Mouse (Mus musculus) frontal cortex, postnatal 14 days (tissue): ENCODE results near the gene Eif4e3.

Experiments
- DNase-seq, 2 experiments: peaks; one replicate each; pipeline ENCODE4 v3.0.0; 2022; ENCODE audit warnings: low spot score in 2 of 2

The Eif4e3 gene

DNA sequence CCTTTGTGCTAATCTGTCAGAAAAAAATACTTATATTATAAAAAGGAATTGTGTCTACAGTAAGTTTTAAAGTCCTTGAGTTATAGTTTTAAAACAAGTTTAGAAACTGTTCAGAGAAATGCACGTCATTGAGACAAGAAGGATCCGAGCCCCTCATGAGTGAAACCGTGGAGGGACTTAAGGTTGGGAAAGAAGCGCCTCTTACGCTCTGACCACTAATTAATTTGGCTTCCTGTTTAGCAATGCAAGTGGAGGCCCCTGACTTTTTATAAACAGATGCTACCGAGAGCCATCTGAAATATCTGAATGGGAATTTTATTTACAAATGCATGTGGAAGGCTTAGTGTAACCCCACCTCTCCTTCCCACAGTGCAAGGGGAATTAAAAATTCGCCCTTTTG lies 41.3 kb downstream of the Eif4e3 start:
- no peak for DNase-seq

- no peak for DNase-seq
These were observed 42.0 kb downstream of the Eif4e3 start for GRCm38 (mm10) chr6:99624542-99624941.

- no peak for DNase-seq
These were observed 42.9 kb downstream of the Eif4e3 start for GRCm38 (mm10) chr6:99623641-99624040.

DNA sequence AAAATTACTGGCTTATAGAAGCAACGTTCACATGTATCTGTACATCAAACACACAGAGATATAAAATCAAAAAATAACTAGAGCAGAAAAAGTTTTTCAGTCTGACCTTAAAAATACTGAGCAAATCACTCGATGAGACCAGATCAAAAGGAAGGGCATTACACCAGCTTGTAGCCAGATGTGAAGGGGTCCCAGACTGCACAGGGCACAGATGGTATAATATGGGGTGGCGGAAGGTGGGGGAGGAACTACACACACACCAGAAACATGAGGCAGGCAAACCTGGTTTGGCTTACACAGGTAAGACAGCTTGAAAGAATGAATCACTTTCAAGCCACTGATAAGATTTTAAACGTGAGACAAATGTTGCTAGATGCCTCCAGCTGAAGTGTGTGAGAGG lies 45.4 kb downstream of the Eif4e3 start:
- DNase-seq, result no peak

DNA sequence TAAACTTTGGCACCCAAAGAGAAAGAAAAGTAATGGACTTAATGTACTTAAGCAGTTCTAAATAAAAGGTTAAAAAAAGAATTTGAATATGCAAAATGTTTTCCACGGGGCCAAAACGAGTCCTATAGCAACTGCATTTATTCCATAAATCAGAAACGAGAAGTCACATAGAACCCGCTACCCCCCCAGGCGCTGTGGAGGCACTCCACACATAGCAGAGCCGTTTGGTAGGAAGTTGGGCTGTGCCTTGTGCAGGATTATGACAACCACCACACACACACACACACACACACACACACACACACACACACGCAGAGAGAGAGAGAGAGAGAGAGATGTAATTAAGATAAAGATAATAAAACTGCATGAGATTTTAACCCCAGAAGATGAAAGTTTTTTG lies 46.1 kb downstream of the Eif4e3 start:
- DNase-seq, result no peak

DNA sequence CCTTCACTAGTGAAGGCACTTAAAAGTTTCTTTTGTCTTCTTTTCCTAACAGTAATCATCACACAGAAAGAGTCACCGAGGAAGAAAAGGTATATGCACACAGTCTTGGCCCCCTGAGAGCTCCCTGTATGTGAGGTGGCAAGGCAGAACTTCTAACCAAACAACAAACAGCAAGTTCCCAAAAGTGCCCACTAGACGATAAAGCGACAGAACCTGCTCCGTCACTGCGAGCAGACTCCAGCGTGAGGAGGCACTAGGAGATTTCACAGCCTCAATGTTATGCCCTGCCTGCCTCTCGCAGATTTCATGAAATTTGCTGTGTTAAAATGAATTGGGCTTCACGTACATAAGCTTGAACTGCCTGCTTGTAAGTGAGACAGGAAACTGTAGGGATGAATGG lies 46.6 kb downstream of the Eif4e3 start:
- no peak for DNase-seq

GRCm38 (mm10) chr6:99619466-99619865 lies 47.1 kb downstream of the Eif4e3 start:
- no peak for DNase-seq

DNA sequence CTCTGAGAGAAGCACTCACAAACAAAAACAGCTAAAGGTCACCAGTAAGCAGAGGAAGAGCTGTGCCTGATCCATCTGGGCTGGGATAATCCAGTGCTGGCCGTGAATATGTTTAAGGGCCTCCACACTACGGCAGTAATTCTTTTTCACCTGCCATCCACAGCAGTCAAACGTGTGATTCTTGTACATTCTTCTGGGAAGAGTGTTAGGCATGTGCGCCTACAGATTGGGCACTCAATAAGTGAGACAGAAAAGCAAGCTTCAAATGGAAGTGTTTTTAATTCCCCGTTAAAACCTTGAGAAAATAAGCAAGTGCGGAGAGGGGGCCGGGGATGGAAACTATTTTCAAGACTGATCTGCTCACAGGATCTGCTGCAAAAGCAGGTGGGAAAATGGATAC lies 48.7 kb downstream of the Eif4e3 start:
- DNase-seq, result no peak

DNA sequence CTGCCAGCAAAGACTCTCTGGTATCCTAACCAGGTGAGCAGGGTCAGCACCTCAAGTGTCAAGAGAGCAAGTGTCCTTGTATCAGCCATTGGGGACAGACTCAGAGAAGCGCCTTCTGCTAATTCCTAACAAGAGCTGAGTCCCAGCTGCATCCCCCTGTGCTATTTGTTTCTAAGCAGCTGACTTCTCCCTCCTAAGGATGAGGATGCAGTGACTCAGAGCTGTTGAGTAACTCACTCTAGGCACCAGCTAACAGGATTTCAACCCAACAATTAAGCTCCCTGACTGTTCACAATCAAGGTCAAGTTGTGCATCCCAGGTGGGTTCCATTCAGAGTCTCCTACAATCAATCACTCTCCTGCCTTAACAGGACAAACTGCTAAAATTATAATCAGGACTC lies 49.2 kb downstream of the Eif4e3 start:
- no peak for DNase-seq

- no peak for DNase-seq
These were observed 51.3 kb downstream of the Eif4e3 start for GRCm38 (mm10) chr6:99615272-99615751.

DNA sequence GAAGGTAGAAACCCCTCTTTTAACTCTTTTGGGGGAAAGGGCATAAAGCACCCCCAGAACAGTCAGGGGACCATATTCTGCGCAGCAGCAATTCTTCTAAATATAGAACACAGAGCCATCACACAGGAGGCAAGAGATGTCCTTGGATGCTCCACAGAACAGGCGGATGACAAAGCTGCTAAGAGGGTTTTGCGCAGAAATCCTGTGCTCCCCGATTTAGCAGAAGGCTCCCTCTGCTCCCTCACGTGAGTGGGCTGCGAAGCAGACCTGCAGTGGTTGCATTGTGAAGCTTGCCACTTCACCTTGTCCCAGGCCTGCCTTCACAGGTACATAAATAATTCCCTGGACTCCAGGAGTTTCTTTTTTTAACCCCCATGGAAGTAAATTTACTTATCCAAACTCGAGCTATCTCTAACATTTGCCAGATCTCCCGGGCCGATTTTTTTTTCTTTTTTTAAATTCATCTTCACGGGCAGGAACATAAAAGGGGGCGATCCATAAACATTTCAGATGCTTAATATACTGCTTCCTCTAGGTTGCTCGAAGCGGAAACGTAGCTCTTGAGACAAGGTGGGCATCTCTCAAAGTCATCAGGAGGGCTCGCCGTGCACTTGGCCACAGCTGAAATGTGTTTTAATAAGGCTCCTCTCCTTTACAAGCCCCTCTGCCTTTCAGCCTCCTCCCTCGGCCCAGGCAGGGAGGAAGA lies 51.9 kb downstream of the Eif4e3 start:
- peak in 1 of 2 experiments; percentile 48 for DNase-seq

DNA sequence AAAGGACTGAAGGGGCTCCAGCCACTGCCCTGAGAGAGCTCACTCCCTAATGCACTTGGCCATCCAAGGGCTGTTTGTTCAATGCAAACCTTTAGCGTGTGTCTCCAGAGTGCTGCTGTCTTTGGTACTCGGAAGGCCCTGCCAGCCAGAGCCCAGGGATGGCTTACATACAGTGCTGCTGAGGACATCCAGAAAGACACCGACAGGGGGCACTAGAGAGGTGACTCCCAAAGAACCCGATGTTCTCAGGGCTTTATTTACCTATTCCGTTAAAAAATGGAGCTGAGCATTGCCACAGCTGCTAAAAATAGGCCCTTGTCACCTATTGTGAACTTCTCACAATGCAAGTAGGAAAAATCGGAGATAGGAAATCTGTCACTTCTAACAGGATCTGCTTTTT lies 54.7 kb downstream of the Eif4e3 start:
- no peak for DNase-seq

GRCm38 (mm10) chr6:99610454-99611427 lies 55.8 kb downstream of the Eif4e3 start:
- no peak for DNase-seq

- no peak for DNase-seq
These were observed 60.5 kb downstream of the Eif4e3 start for GRCm38 (mm10) chr6:99606079-99606478.

DNA sequence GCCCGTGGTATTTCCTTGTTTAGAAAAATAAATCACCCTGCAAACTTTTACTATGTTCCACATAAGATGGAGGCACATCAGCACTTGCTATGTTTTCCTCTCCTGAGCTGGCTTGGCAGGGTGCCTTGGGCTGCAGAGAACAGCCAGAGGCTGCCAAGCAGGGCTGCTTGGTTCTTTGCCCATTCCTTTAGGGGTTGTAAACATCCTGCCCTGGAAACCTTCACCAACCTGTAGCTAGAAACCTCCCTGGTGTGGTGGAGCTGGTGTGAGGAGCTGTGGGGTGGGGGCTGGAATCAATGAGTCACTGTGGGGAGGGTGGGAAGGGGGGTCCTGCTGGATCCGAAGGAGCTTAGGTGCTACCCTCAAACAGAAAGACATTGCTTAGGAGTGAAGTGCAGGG lies 61.8 kb downstream of the Eif4e3 start:
- no peak for DNase-seq

- DNase-seq, result no peak
These were observed 64.1 kb downstream of the Eif4e3 start for GRCm38 (mm10) chr6:99602434-99602833.

GRCm38 (mm10) chr6:99600886-99601285 lies 65.7 kb downstream of the Eif4e3 start:
- no peak for DNase-seq

DNA sequence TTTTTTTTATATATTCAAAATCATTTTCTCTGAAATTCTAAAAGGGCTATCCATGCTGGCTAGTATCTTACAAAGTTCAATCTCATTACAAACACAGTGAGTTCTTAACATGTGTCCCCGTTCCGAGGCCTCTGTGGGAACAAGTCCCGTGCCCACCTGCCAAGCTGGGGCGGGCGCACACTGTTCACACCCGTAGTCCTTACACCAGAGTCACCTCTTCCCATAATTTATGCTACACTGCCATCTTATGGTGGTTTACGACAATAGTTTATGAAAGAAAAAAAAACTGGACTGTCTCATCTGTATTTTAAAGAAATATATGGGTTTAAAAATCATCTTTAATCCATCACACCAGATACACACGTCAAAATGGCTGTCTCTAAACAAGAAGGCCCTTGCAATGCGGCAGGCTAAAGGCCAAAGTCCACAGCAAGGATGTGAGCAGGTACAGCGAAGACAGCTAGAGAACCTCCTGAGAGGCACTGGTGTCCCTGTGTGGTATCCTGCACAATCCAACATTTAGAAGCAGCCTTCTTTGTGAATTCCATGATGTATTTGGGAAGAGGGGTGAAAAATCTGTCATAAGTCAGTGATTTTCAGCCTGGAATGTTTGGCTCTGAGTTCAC lies 66.3 kb downstream of the Eif4e3 start:
- DNase-seq, result no peak

DNA sequence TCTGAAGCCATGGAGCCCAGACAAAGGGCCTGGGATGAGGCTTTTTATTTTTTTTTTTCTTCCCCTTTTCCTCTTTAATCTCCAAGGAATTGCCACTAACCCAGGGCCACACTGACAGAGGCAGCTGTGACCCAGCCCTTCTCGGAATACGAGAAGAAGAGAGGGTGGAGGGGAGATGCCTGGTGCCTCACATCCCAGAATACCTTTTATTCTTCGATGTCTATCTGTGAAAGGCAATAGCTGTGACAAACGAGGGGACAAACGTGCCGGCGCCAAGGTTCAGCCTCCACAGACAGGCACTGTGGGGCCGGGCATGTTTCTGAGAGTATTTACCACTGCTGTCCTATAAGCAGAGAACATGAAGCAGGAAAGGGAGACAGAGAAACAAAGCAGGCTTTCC lies 66.9 kb downstream of the Eif4e3 start:
- DNase-seq, result no peak

DNA sequence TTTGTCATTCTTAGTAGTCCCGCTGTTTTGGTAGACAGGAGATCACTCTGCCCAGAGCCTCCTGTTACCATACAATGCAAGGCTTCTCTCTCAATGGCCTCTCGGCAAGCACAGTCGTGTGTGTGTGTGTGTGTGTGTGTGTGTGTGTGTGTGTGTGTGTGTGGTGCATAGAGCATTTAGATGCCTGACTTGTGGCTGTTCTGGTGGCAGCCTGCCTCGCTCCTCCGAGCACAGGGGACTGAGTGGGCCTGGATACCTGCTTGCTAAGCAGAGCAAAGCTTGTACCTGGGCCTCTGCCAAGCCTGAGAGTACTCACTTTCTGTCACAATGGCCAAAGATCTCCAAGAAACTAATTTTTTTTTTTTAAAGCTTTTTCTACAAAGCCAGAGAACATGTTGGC lies 67.3 kb downstream of the Eif4e3 start:
- no peak for DNase-seq

DNA sequence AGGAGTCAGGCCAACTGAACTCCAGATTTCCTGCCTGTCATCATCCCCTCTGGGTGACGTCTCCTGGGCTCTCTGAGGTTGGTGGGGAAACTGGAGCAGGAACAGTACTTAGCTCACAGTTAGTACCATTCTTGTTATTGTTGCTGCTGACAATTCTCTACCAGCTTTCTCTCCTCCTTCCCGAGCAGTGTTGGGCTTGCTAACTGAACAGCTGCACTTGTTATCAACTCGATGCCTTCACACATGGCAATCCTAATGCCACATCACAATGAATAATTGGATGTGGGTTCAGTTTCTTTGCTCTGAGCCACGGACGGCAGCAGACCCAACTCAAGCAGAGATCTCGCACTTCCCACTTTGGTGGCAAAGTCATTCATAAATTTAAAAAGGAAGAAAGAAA lies 89.5 kb downstream of the Eif4e3 start:
- DNase-seq, result no peak

GRCm38 (mm10) chr6:99575633-99576032 lies 90.9 kb downstream of the Eif4e3 start:
- no peak for DNase-seq
